Mouse (Mus musculus) hindbrain, postnatal 0 days (tissue): ENCODE results near the gene Dctn2. TPM values are rescaled to one million over a fixed set of nuclear protein-coding genes. Genes with fewer than 3 reads are reported as not detected.

ENCODE experiments used
- ATAC-seq: fragments of 200-750 bp; cut with Nextera tagmentation; 2 replicates; pipeline ENCODE4 v1.8.0; 2017; ENCODE audit warnings: mild to moderate bottlenecking, moderate TSS enrichment, moderate library complexity
- DNase-seq: peaks from one replicate; pipeline ENCODE4 v3.0.0-alpha.2; 2015; ENCODE audit warnings: low spot score
- H3K27ac ChIP-seq: fragments of 300-500 bp; sonication (generic); 2 replicates; pipeline ENCODE4 v1.5.1; 2014; ENCODE audit warnings: mild to moderate bottlenecking
- H3K27me3 ChIP-seq: fragments of 300-500 bp; sonication (generic); 2 replicates; pipeline ENCODE4 v1.6.1; 2014; ENCODE audit warnings: low read length, mixed read lengths; ENCODE audit not compliant: insufficient read depth
- H3K36me3 ChIP-seq: fragments of 300-500 bp; sonication (generic); 2 replicates; pipeline ENCODE4 v1.6.1; 2014; ENCODE audit warnings: low read length, mixed read lengths; ENCODE audit not compliant: insufficient read depth
- H3K4me1 ChIP-seq: fragments of 300-500 bp; sonication (generic); 2 replicates; pipeline ENCODE4 v1.6.1; 2014; ENCODE audit warnings: antibody characterized with exemption, low read length, mixed read lengths; ENCODE audit not compliant: insufficient read depth
- H3K4me2 ChIP-seq: fragments of 300-500 bp; sonication (generic); 2 replicates; pipeline ENCODE4 v1.6.1; 2014; ENCODE audit warnings: low read depth, mild to moderate bottlenecking, low read length, moderate library complexity, mixed read lengths
- H3K4me3 ChIP-seq: fragments of 300-500 bp; sonication (generic); 2 replicates; pipeline ENCODE4 v1.5.1; 2014; ENCODE audit warnings: low read length
- H3K9ac ChIP-seq: fragments of 300-500 bp; sonication (generic); replicated peaks from 2 replicates; pipeline ENCODE4 v1.6.1; 2014; ENCODE audit warnings: mild to moderate bottlenecking, low read length, moderate library complexity, mixed read lengths
- H3K9me3 ChIP-seq: fragments of 300-500 bp; sonication (generic); 2 replicates; pipeline ENCODE4 v1.6.1; 2016; ENCODE audit warnings: low read length, mixed read lengths
- CTCF ChIP-seq: IDR thresholded peaks from 2 replicates; pipeline ENCODE4 v1.5.1; 2016; ENCODE audit warnings: antibody characterized with exemption, control low read depth, low read depth
- WGBS: fragments of 180-500 bp; shearing (Covaris S2); extraction: QIAGEN DNeasy Blood & Tissue Kit; methylation state at CpG from one replicate; pipeline ENCODE4 v1.1.7; 2014; 5-methylcytosine and 5-hydroxymethylcytosine counted together
- polyA plus RNA-seq: library from polyadenylated mRNA; unstranded; fragments of >200 nt; fragmentation: Nextera tagmentation; extraction: Ambion mirVana; gene quantifications from 2 replicates; pipeline ENCODE4 v1.2.1, GENCODE M21; 2015
- total RNA-seq: library from RNA; depleted of rRNA; stranded (reverse); fragments of >200 nt; gene quantifications from 2 replicates; pipeline ENCODE4 v1.2.3, GENCODE M21; 2014

Gene Dctn2
- total and polyA plus RNA-seq, 2 experiments from 2014 or later: 314 to 323 TPM

GRCm38 (mm10) chr10:127287271-127287935, 21.2 kb downstream of the Dctn2 start:
- DNase-seq (no peak), ATAC-seq (no peak)
- Histone ChIP-seq H3K4me1 (peaks cover 33% of the 10 kb centered on the region), H3K36me3 (peaks cover 24% of the 10 kb centered on the region), H3K4me3 (peak overlapping the region; percentile 69), H3K9ac (peak overlapping the region; percentile 77), H3K27me3 (no peaks in the 10 kb centered on the region), H3K9me3 (no peaks in the 10 kb centered on the region), H3K4me2 (peak overlapping the region; percentile 80), H3K27ac (peak overlapping the region; percentile 97)
- 55% methylated on average over 15 of the region's 15 CpGs for WGBS
- no peak for TF ChIP-seq CTCF

- no peaks in the 10 kb centered on the region for H3K9me3 ChIP-seq
- WGBS: 0% methylated on average over 3 of the region's 3 CpGs
- DNase-seq (no peak), ATAC-seq (no peak)
- H3K27me3 ChIP-seq: no peaks in the 10 kb centered on the region
- H3K4me1 ChIP-seq: peaks cover 33% of the 10 kb centered on the region
- H3K4me3 ChIP-seq: peak overlapping the region; percentile 69
- H3K36me3 ChIP-seq: peaks cover 19% of the 10 kb centered on the region
- peak overlapping the region; percentile 97 for H3K27ac ChIP-seq
- peak overlapping the region; percentile 80 for H3K4me2 ChIP-seq
- TF ChIP-seq CTCF: no peak
- peak overlapping the region; percentile 77 for H3K9ac ChIP-seq
Measured at GRCm38 (mm10) chr10:127287936-127288293, 21.7 kb downstream of the Dctn2 start.

- ATAC-seq: peak; percentile 3
- H3K9me3 ChIP-seq: no peaks in the 10 kb centered on the region
- peak overlapping the region; percentile 97 for H3K27ac ChIP-seq
- no peaks in the 10 kb centered on the region for H3K27me3 ChIP-seq
- TF ChIP-seq CTCF: no peak
- H3K4me1 ChIP-seq: peaks cover 33% of the 10 kb centered on the region
- H3K4me3 ChIP-seq: peak overlapping the region; percentile 69
- WGBS: under 1% methylated on average over 15 of the region's 28 CpGs
- peak overlapping the region; percentile 77 for H3K9ac ChIP-seq
- peak; percentile 63 for DNase-seq
- H3K36me3 ChIP-seq: peaks cover 14% of the 10 kb centered on the region
- H3K4me2 ChIP-seq: peak overlapping the region; percentile 80
Measured at GRCm38 (mm10) chr10:127288328-127288799, 22.2 kb downstream of the Dctn2 start.

GRCm38 (mm10) chr10:127288800-127289572, 22.8 kb downstream of the Dctn2 start, which contains the start of gene Mbd6:
Gene Mbd6, minus strand, starts transcription at chr10:127289018.
- 0% methylated on average over 39 of the region's 65 CpGs for whole genome bisulfite sequencing
- Histone ChIP-seq H3K4me2 (peak within 1 kb of the TSS; percentile 80), H3K4me3 (peak within 1 kb of the TSS; percentile 69), H3K36me3 (peaks cover 8% of the 10 kb centered on the region; the same call in 1 of the 2 replicates), H3K4me1 (peaks cover 33% of the 10 kb centered on the region), H3K9me3 (no peaks in the 10 kb centered on the region), H3K27me3 (no peaks in the 10 kb centered on the region), H3K27ac (peak within 1 kb of the TSS; percentile 97), H3K9ac (peak within 1 kb of the TSS; percentile 77)
- DNase-seq: peak; percentile 92
- peak; percentile 48 for ATAC-seq
- TF ChIP-seq CTCF: no peak

GRCm38 (mm10) chr10:127289573-127290191, 23.5 kb downstream of the Dctn2 start:
- Histone ChIP-seq H3K27ac (peak overlapping the region; percentile 97), H3K4me3 (peak overlapping the region; percentile 69), H3K9ac (peak overlapping the region; percentile 77), H3K4me2 (peak overlapping the region; percentile 80), H3K36me3 (peaks cover 5% of the 10 kb centered on the region), H3K27me3 (no peaks in the 10 kb centered on the region), H3K9me3 (no peaks in the 10 kb centered on the region), H3K4me1 (peaks cover 33% of the 10 kb centered on the region)
- DNase-seq (peak; percentile 71), ATAC-seq (peak; percentile 2; the same call in 1 of the 2 replicates)
- no peak for TF ChIP-seq CTCF
- 1% methylated on average over 15 of the region's 15 CpGs for WGBS

GRCm38 (mm10) chr10:127290307-127290929, 24.2 kb downstream of the Dctn2 start:
- Histone ChIP-seq H3K9me3 (no peaks in the 10 kb centered on the region), H3K27ac (peak overlapping the region; percentile 97), H3K36me3 (peaks cover 12% of the 10 kb centered on the region), H3K4me2 (peak overlapping the region; percentile 80), H3K27me3 (no peaks in the 10 kb centered on the region), H3K4me3 (peak overlapping the region; percentile 69), H3K4me1 (peaks cover 33% of the 10 kb centered on the region), H3K9ac (peak overlapping the region; percentile 66)
- DNase-seq (peak; percentile 100), ATAC-seq (peak; percentile 94)
- WGBS: 0% methylated on average over 44 of the region's 47 CpGs
- peak; percentile 12; the same call in 1 of the 2 replicates for TF ChIP-seq CTCF
